Mouse (Mus musculus): ENCODE measurements around the gene Sult2a7.

Gene Sult2a7

GRCm38 (mm10) chr7:14494130-14494529 lies at the start of gene Sult2a7:
Sult2a7 (minus strand) TSS chr7:14494230.
- DNase-seq (ENCODE audit: low read depth, low spot score) = no peak

GRCm38 (mm10) chr7:14525280-14525679 lies 31.2 kb upstream of the Sult2a7 start:
- DNase-seq (ENCODE audit: low read depth, low spot score) = no peak

- no peak for DNase-seq (ENCODE audit: low read depth, low spot score)
Observed at GRCm38 (mm10) chr7:14522636-14523035, 28.6 kb upstream of the Sult2a7 start.

DNA sequence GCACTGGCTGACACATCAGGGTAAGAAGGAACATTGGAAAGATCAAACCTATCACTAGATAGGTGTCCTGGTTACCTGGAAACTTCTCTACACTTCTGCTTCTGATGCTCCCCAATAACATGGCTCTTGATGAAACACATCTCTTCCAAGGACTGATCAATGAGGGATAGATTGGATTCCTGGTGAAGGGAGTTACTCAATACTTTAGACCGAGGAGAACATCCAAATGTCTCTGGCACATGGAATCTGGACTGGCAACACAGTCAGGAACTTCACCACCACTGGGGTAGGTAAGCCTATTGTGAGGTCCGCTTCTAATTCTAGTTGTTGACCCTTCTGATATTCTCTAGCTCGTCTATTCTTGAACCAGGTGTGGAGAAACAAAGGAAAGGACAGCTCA lies 24.3 kb upstream of the Sult2a7 start:
- no peak for DNase-seq (ENCODE audit: low read depth, low spot score)

DNA sequence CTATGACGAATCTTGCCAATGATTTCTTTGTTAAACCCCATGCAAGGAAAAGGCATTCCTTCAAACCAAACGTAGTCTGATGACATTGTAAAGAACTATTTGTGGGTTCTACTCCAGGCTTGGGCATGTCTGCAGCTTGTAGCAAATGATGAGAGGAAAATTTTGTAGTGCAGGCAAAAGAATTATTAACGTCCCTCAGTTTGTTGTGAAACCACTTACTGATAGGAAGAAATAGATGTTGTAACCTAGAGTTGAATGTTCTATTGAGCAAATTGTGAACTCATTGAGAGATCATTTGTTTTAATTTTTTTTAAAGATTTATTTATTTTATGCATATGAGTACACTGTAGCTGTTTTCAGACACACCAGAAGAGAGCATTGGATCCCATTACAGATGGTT lies 1.1 kb downstream of the Sult2a7 start:
- DNase-seq (ENCODE audit: low read depth, low spot score) = no peak

- DNase-seq (ENCODE audit: low read depth, low spot score) = no peak
Observed at GRCm38 (mm10) chr7:14446534-14446933, 47.5 kb downstream of the Sult2a7 start, which contains the start of gene Sult2a8. Sult2a8 (minus strand) TSS chr7:14446769.

- DNase-seq (ENCODE audit: low read depth, low spot score) = no peak
Observed at GRCm38 (mm10) chr7:14439581-14439980, 54.4 kb downstream of the Sult2a7 start.

- no peak for DNase-seq (ENCODE audit: low read depth, low spot score)
Observed at GRCm38 (mm10) chr7:14438484-14438883, 55.5 kb downstream of the Sult2a7 start.

- no peak for DNase-seq (ENCODE audit: low read depth, low spot score)
Observed at GRCm38 (mm10) chr7:14438029-14438428, 56.0 kb downstream of the Sult2a7 start.
